Mouse (Mus musculus) ES-E14 (cell line): ENCODE measurements around the gene Wbp11. TPM values are rescaled to one million over a fixed set of nuclear protein-coding genes. Genes with fewer than 3 reads are reported as not detected.

ENCODE experiments used
- DNase-seq: peaks from one replicate; pipeline ENCODE4 v3.0.0-alpha.2; 2013; ENCODE audit warnings: low read depth, low spot score
- H3K27ac ChIP-seq: 2 replicates; pipeline ENCODE4 v1.5.1; 2012; ENCODE audit warnings: low read depth, mild to moderate bottlenecking, low read length, moderate library complexity, mixed read lengths; ENCODE audit not compliant: poor library complexity, insufficient read depth, severe bottlenecking
- H3K36me3 ChIP-seq: 2 replicates; pipeline ENCODE4 v1.6.1; 2012; ENCODE audit warnings: mild to moderate bottlenecking, low read length, moderate library complexity, mixed read lengths; ENCODE audit not compliant: control insufficient read depth, poor library complexity, insufficient read depth, severe bottlenecking
- H3K4me1 ChIP-seq, 2 experiments: fragments of 150-350 bp in 1 of 2; sonication (generic) in 1 of 2; 2 replicates each; pipeline ENCODE4 v1.6.1; 2012; ENCODE audit warnings: low read length in 2 of 2, mild to moderate bottlenecking in 1 of 2, mixed read lengths in 1 of 2; ENCODE audit not compliant: control insufficient read depth in 2 of 2, insufficient read depth in 2 of 2, poor library complexity in 1 of 2
- H3K4me3 ChIP-seq, 2 experiments: fragments of 150-350 bp in 1 of 2; sonication (generic) in 1 of 2; 2 replicates each; pipeline ENCODE4 v1.5.1; 2012; ENCODE audit warnings: low read length in 2 of 2, low read depth in 1 of 2, mild to moderate bottlenecking in 1 of 2, mixed read lengths in 1 of 2; ENCODE audit not compliant: insufficient read depth in 1 of 2, poor library complexity in 1 of 2, severe bottlenecking in 1 of 2
- H3K9ac ChIP-seq: 2 replicates; pipeline ENCODE4 v1.6.1; 2012; ENCODE audit warnings: low read depth, mild to moderate bottlenecking, low read length, mixed read lengths; ENCODE audit not compliant: poor library complexity, insufficient read depth, severe bottlenecking
- H3K9me3 ChIP-seq: fragments of 150-350 bp; sonication (generic); 2 replicates; pipeline ENCODE4 v1.6.1; 2012; ENCODE audit warnings: low read depth, mild to moderate bottlenecking, low read length; ENCODE audit not compliant: control insufficient read depth, insufficient read depth
- CHD2 ChIP-seq: IDR thresholded peaks from 2 replicates; pipeline ENCODE4 v1.6.1; 2014; ENCODE audit warnings: mild to moderate bottlenecking, low read depth, low read length, inconsistent platforms
- HCFC1 ChIP-seq: IDR thresholded peaks from 2 replicates; pipeline ENCODE4 v1.6.1; 2012; ENCODE audit warnings: low read length, inconsistent platforms, borderline replicate concordance; ENCODE audit not compliant: insufficient read depth
- MAFK ChIP-seq: IDR thresholded peaks from 2 replicates; pipeline ENCODE4 v1.6.1; 2014; ENCODE audit warnings: mild to moderate bottlenecking, low read depth, low read length, inconsistent platforms; ENCODE audit not compliant: insufficient read depth
- ZC3H11A ChIP-seq: IDR thresholded peaks from 2 replicates; pipeline ENCODE4 v1.6.1; 2012; ENCODE audit warnings: low read depth, mild to moderate bottlenecking, inconsistent platforms, low read length, borderline replicate concordance
- ZNF384 ChIP-seq: IDR thresholded peaks from 2 replicates; pipeline ENCODE4 v1.6.1; 2012; ENCODE audit warnings: low read depth, low read length, inconsistent platforms
- in situ Hi-C, 2 experiments: fragments of 600-800 bp; cut with MboI; formaldehyde crosslinking; loops; one replicate each; pipeline ENCODE4 v1.15.1; 2025; ENCODE audit warnings: low sequenced_read_pairs in 2 of 2, inconsistent platforms in 1 of 2; ENCODE audit not compliant: unreplicated experiment in 2 of 2
- total RNA-seq: library from RNA; depleted of rRNA; stranded (reverse); fragments of 300-350 nt; gene quantifications from 2 replicates; pipeline ENCODE4 v1.2.3, GENCODE M21; 2012; rRNA removed

Wbp11 gene
- total RNA-seq, 1 experiment, result 41.7 TPM

- TF ChIP-seq HCFC1, result no peak
- TF ChIP-seq CHD2, result no peak
- no peak for TF ChIP-seq MAFK
- no peak for TF ChIP-seq ZNF384
- no peak for TF ChIP-seq ZC3H11A
- H3K9me3 ChIP-seq, result no peaks in the 10 kb centered on the region
- H3K4me1 ChIP-seq, result no peaks in the 10 kb centered on the region
- H3K4me3 ChIP-seq, result no peak overlapping the region
- H3K36me3 ChIP-seq, result no peaks in the 10 kb centered on the region
- in situ Hi-C loops, result no loop called here
- H3K9ac ChIP-seq, result no peak overlapping the region
- H3K27ac ChIP-seq, result no peak overlapping the region
- no peak for DNase-seq
These were observed 58.9 kb downstream of the Wbp11 start for GRCm38 (mm10) chr6:136769143-136769542.

DNA sequence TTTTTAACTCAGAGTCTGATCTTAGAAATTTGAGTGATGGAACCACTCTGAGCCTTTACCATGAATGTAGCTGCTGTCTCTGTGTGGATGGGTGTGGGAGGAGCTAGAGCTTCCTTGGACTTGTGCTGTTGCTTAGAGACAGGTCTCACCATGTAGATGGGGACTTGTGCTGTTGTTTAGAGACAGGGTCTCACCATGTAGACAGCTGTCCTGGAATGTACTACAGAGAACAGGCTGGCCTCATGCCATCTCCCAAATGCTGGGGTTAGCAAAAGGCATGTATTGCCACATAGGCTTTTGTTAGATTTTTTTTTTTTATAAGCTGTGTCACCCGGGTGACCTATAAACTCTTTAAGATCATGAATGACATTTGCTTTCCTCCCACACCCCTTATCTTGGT is 64.1 kb downstream of the Wbp11 start:
- no peak for TF ChIP-seq ZC3H11A
- no peak for TF ChIP-seq CHD2
- no peak for TF ChIP-seq ZNF384
- Histone ChIP-seq H3K9ac (no peak overlapping the region), H3K4me1 (no peaks in the 10 kb centered on the region), H3K36me3 (no peaks in the 10 kb centered on the region), H3K4me3 (no peak overlapping the region), H3K27ac (no peak overlapping the region), H3K9me3 (no peaks in the 10 kb centered on the region)
- DNase-seq, result no peak
- in situ Hi-C loops, result no loop called here

Other genes with a start within 250 kb of the Wbp11 start
- gene Plbd1, start 166.3 kb downstream of the Wbp11 start, total RNA-seq, result 2.5 and 3.0 TPM in 2 replicates
- 0.09 and 0.11 TPM in 2 replicates for gene Gucy2c, start 46.5 kb downstream of the Wbp11 start, total RNA-seq
- 70.5 and 110 TPM in 2 replicates for gene Hist4h4, start 23.8 kb downstream of the Wbp11 start, total RNA-seq
- gene H2afj, start 20.0 kb downstream of the Wbp11 start, total RNA-seq, result 185 and 274 TPM in 2 replicates
- 0.90 and 1.2 TPM in 2 replicates for gene BC049715, start 607 bp downstream of the Wbp11 start, total RNA-seq
- not detected in 2 replicates for gene Smco3, start 7.2 kb upstream of the Wbp11 start, total RNA-seq
- 0.32 TPM in 1 of 2 replicates, not detected in the other for gene Art4, start 29.5 kb upstream of the Wbp11 start, total RNA-seq
- gene Mgp, start 47.6 kb upstream of the Wbp11 start, total RNA-seq, result not detected in 2 replicates
- gene Erp27, start 93.9 kb upstream of the Wbp11 start, total RNA-seq, result not detected in 2 replicates
- gene Pde6h, start 95.6 kb upstream of the Wbp11 start, total RNA-seq, result 0.45 TPM in 1 of 2 replicates, not detected in the other
- gene Arhgdib, start 113.7 kb upstream of the Wbp11 start, total RNA-seq, result 6.7 and 20.9 TPM in 2 replicates